Mouse (Mus musculus) ES-Bruce4 (cell line): Measurements from ENCODE around the gene Gorasp1.

Experiments
- CTCF ChIP-seq: IDR thresholded peaks from one replicate; pipeline ENCODE4 v1.8.1; 2011; ENCODE audit warnings: low read depth, low read length
- POLR2A ChIP-seq: IDR thresholded peaks from one replicate; pipeline ENCODE4 v1.8.1; 2011; ENCODE audit warnings: low read length; ENCODE audit not compliant: insufficient read depth

DNA sequence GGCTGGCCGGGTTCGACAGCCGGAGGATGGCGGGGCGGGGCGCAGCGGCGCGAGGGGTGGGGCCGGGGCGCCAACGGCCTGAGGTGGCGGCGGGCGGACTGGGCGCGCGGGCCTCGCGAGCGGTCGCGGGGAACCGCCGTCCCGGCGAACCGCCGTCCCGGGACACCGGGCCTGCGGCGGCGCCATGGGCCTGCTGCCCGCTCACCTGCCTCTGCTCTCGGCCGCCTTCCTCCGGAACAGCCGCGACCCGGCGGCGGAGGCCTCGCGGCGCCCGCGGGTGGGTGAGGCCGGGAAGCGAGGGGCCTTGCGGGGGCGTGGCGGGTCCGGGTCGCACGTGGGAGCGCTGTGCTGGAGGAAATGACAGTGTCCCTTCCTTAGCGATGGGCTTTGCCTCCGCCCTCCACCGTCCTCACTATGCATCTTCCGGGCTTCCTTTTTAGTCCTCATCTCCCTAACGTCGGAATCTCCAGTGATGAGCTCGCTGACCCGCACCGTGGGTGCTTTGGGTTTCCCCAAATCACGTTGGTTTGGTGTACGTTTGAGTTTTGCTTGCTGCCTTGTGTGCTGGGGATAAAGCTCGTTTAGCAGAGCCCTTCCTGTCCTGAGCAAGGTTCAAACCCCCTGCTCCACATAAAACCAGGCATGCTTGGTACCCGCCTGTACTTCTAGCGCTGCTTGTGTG, 42.2 kb downstream of the Gorasp1 start:
- TF ChIP-seq CTCF, result no peak
- TF ChIP-seq POLR2A, result no peak
